Mouse (Mus musculus) megakaryocyte, adult 5-6 weeks (primary cell): Measurements from ENCODE around the gene Abraxas1. TPM values are rescaled to one million over a fixed set of nuclear protein-coding genes. Genes with fewer than 3 reads are reported as not detected.

Experiments used
- ATAC-seq: 2 replicates; pipeline ENCODE4 v1.8.0; 2016; ENCODE audit warnings: mild to moderate bottlenecking, inconsistent platforms; ENCODE audit not compliant: poor library complexity, severe bottlenecking
- total RNA-seq, 2 experiments: library from RNA; stranded (forward) in 1 of 2; stranded (reverse) in 1 of 2; fragments of 153-499, 151-499 nt in 1 of 2; fragments of 221-1000, 200-1000 nt in 1 of 2; gene quantifications; 2 replicates each; pipeline versions ENCODE4 v1.2.3 to v1.2.4; 2015 to 2017

Gene Abraxas1
- total RNA-seq, 2 experiments from 2014 or later: 12.7 to 15.0 TPM

- peak; percentile 61; the same call in 1 of the 2 replicates for ATAC-seq
Observed at GRCm38 (mm10) chr5:100825975-100826374, 5.2 kb upstream of the Abraxas1 start.

- no peak for ATAC-seq
Observed at GRCm38 (mm10) chr5:100822826-100823225, 2.1 kb upstream of the Abraxas1 start.

- peak; percentile 55 for ATAC-seq
Observed at GRCm38 (mm10) chr5:100821375-100821774, 610 bp upstream of the Abraxas1 start.

- peak; percentile 19; the same call in 1 of the 2 replicates for ATAC-seq
Observed at GRCm38 (mm10) chr5:100819568-100820480, 941 bp downstream of the Abraxas1 start.

- ATAC-seq: no peak
Observed at GRCm38 (mm10) chr5:100818341-100818740, 2.4 kb downstream of the Abraxas1 start.

GRCm38 (mm10) chr5:100798165-100798860, 22.5 kb downstream of the Abraxas1 start, which contains the start of the genes Helq and Mrps18c:
TSS of gene Helq (minus strand) at chr5:100798598.
TSS of gene Mrps18c (plus strand) at chr5:100798627.
- ATAC-seq: peak; percentile 98

GRCm38 (mm10) chr5:100794084-100794483, 26.7 kb downstream of the Abraxas1 start:
- no peak for ATAC-seq

GRCm38 (mm10) chr5:100792261-100792660, 28.5 kb downstream of the Abraxas1 start:
- ATAC-seq: no peak

GRCm38 (mm10) chr5:100787527-100787926, 33.2 kb downstream of the Abraxas1 start:
- ATAC-seq: no peak

- no peak for ATAC-seq
Observed at GRCm38 (mm10) chr5:100779002-100779401, 41.8 kb downstream of the Abraxas1 start.

GRCm38 (mm10) chr5:100776900-100777299, 43.9 kb downstream of the Abraxas1 start:
- no peak for ATAC-seq

- ATAC-seq: no peak
Observed at GRCm38 (mm10) chr5:100775778-100776404, 44.9 kb downstream of the Abraxas1 start.

GRCm38 (mm10) chr5:100771575-100771974, 49.2 kb downstream of the Abraxas1 start:
- no peak for ATAC-seq

GRCm38 (mm10) chr5:100766026-100766425, 54.7 kb downstream of the Abraxas1 start:
- no peak for ATAC-seq

GRCm38 (mm10) chr5:100761736-100762135, 59.0 kb downstream of the Abraxas1 start:
- no peak for ATAC-seq

GRCm38 (mm10) chr5:100760049-100760663, 60.6 kb downstream of the Abraxas1 start:
- ATAC-seq: no peak

GRCm38 (mm10) chr5:100758121-100758520, 62.6 kb downstream of the Abraxas1 start:
- ATAC-seq: no peak
